Mouse (Mus musculus) ES-E14 (cell line): ENCODE results near the gene Ywhag.

Experiments
- CHD2 ChIP-seq: IDR thresholded peaks from 2 replicates; pipeline ENCODE4 v1.6.1; 2014; ENCODE audit warnings: mild to moderate bottlenecking, low read depth, low read length, inconsistent platforms
- ZNF384 ChIP-seq: IDR thresholded peaks from 2 replicates; pipeline ENCODE4 v1.6.1; 2012; ENCODE audit warnings: low read depth, low read length, inconsistent platforms

- TF ChIP-seq CHD2 (no peak), ZNF384 (no peak)
Measured at GRCm38 (mm10) chr5:135959911-135960310, 25.5 kb upstream of the Ywhag start.
